In the genomic region with DNA sequence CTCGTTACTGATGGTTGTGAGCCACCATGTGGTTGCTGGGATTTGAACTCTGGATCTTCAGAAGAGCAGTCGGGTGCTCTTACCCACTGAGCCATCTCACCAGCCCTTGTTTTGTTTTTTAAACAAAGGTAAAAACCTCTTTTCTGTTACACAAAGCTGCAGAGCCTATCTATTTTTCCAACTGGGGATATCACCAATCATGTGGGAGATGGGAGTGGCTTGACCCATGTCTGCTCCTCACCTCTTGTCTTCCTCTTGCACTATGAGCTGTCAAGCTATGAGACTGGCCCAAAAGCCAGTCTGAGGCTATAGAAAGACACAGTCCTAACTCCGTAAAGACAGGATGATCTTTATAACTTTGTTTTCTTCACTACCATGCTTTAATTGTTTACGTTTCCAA, we compare ENCODE assay signal across 23 mouse cellular contexts. TPM values are rescaled to one million over a fixed set of nuclear protein-coding genes. Genes with fewer than 3 reads are reported as not detected.
DNase-seq lines count a peak whose midpoint lies in the region; ATAC-seq and TF ChIP-seq lines count a peak whose summit lies in the region.
"Had no signal": no experiment of that assay in that cellular context is flagged by ENCODE, and none has a peak within 500 bp of the region (broad histone marks: within the 10 kb centered on the region; RNA-seq: fewer than 3 reads in every experiment).

No protein-coding gene starts in this region.

- DNase-seq in liver, postnatal 0 days: no peak
- DNase-seq in spleen, postnatal 36 days (ENCODE audit: low spot score in 2 of 2): no peak
- no peak for DNase-seq in cerebellum, adult 11 months
- DNase-seq: adrenal gland, adult 2 months; adrenal gland, postnatal 14 days; cerebellum, adult 11-12 months; cerebellum, adult 8-10 months; gastrocnemius, postnatal 10 days; gastrocnemius, postnatal 36 days had no signal

- no peaks in the 10 kb centered on the region for H3K9me3 ChIP-seq in liver, embryonic 12.5 days (replicated peaks)
- H3K9me3 ChIP-seq in liver, postnatal 0 days (ENCODE audit: low read length): no peaks in the 10 kb centered on the region
- H3K9me3 ChIP-seq in liver, embryonic 15.5 days (replicated peaks): no peaks in the 10 kb centered on the region
- H3K9me3 ChIP-seq: embryonic facial prominence, embryonic 12.5 days; embryonic facial prominence, embryonic 15.5 days; forebrain, embryonic 10.5 days; forebrain, embryonic 13.5 days; hindbrain, embryonic 12.5 days; hindbrain, embryonic 15.5 days had no signal

- no peak overlapping the region for H3K4me3 ChIP-seq in liver, embryonic 12.5 days
- H3K4me3 ChIP-seq in liver, postnatal 0 days (ENCODE audit: low read depth, low read length): no peak overlapping the region
- no peak overlapping the region for H3K4me3 ChIP-seq in liver, embryonic 15.5 days (replicated peaks)
- H3K4me3 ChIP-seq: embryonic facial prominence, embryonic 12.5 days; embryonic facial prominence, embryonic 15.5 days; erythroblast, embryonic 14.5 days; forebrain, embryonic 10.5 days; forebrain, embryonic 13.5 days; hindbrain, embryonic 12.5 days; hindbrain, embryonic 15.5 days had no signal

- H3K27me3 ChIP-seq in liver, embryonic 12.5 days (replicated peaks): peaks cover 8% of the 10 kb centered on the region
- 0 out of 2 replicates have a peak, but pooled peaks cover 6% of the 10 kb centered on the region for H3K27me3 ChIP-seq in liver, postnatal 0 days (ENCODE audit: insufficient read depth, low read length)
- peaks cover 19% of the 10 kb centered on the region for H3K27me3 ChIP-seq in liver, embryonic 15.5 days
- H3K27me3 ChIP-seq: hindbrain, embryonic 15.5 days had no signal

- 63% methylated on average over 4 of the region's 4 CpGs for WGBS in liver, embryonic 12.5 days (ENCODE audit: insufficient replicate concordance)
- WGBS in liver, postnatal 0 days (ENCODE audit: insufficient replicate concordance): 78% methylated on average over 4 of the region's 4 CpGs
- 69% methylated on average over 4 of the region's 4 CpGs for WGBS in liver, embryonic 15.5 days (ENCODE audit: insufficient replicate concordance)

- TF ChIP-seq EP300 in liver, postnatal 0 days (IDR thresholded peaks at IDR 0.05; ENCODE audit: low read depth): no peak

- no peak overlapping the region for H3K9ac ChIP-seq in liver, embryonic 12.5 days
- no peak overlapping the region for H3K9ac ChIP-seq in liver, postnatal 0 days (replicated peaks)
- H3K9ac ChIP-seq in liver, embryonic 15.5 days: no peak overlapping the region
- H3K9ac ChIP-seq: embryonic facial prominence, embryonic 12.5 days; embryonic facial prominence, embryonic 15.5 days; forebrain, embryonic 13.5 days; hindbrain, embryonic 12.5 days; hindbrain, embryonic 15.5 days had no signal

- peak; percentile 66 for ATAC-seq in liver, embryonic 12.5 days
- no peak for ATAC-seq in liver, postnatal 0 days
- ATAC-seq in erythroid progenitor cell, adult 5-6 weeks (replicated peaks; ENCODE audit: low FRiP score, poor library complexity, severe bottlenecking): peak; percentile 63; the same call in 1 of the 2 replicates
- peak; percentile 65 for ATAC-seq in liver, embryonic 15.5 days (ENCODE audit: insufficient read depth)
- ATAC-seq: CD4-positive, CD25-positive, alpha-beta regulatory T cell, adult 4 months; forebrain, embryonic 13.5 days; forebrain, embryonic 16.5 days; Patski had no signal

- H3K27ac ChIP-seq in liver, embryonic 12.5 days: no peak overlapping the region
- no peak overlapping the region for H3K27ac ChIP-seq in liver, postnatal 0 days (ENCODE audit: low read depth)
- no peak overlapping the region for H3K27ac ChIP-seq in liver, embryonic 15.5 days (replicated peaks)
- H3K27ac ChIP-seq: embryonic facial prominence, embryonic 12.5 days; embryonic facial prominence, embryonic 15.5 days; forebrain, embryonic 10.5 days; forebrain, embryonic 13.5 days; hindbrain, embryonic 12.5 days; hindbrain, embryonic 15.5 days had no signal

- H3K4me1 ChIP-seq in liver, embryonic 12.5 days: peaks cover 25% of the 10 kb centered on the region
- H3K4me1 ChIP-seq in liver, postnatal 0 days (ENCODE audit: insufficient read depth): no peaks in the 10 kb centered on the region
- H3K4me1 ChIP-seq in liver, embryonic 15.5 days (replicated peaks): peaks cover 26% of the 10 kb centered on the region
- H3K4me1 ChIP-seq: embryonic facial prominence, embryonic 12.5 days; embryonic facial prominence, embryonic 15.5 days; forebrain, embryonic 10.5 days; forebrain, embryonic 13.5 days; hindbrain, embryonic 12.5 days; hindbrain, embryonic 15.5 days had no signal

- no peak for TF ChIP-seq CTCF in liver, postnatal 0 days (IDR thresholded peaks at IDR 0.05; ENCODE audit: low read depth)

- H3K4me2 ChIP-seq in liver, embryonic 12.5 days: no peak overlapping the region
- no peak overlapping the region for H3K4me2 ChIP-seq in liver, postnatal 0 days (ENCODE audit: low read depth, low read length)
- no peak overlapping the region for H3K4me2 ChIP-seq in liver, embryonic 15.5 days
- H3K4me2 ChIP-seq: embryonic facial prominence, embryonic 12.5 days; embryonic facial prominence, embryonic 15.5 days; forebrain, embryonic 13.5 days; heart, embryonic 11.5 days; hindbrain, embryonic 12.5 days; hindbrain, embryonic 15.5 days had no signal

- H3K36me3 ChIP-seq in liver, embryonic 12.5 days: no peaks in the 10 kb centered on the region
- H3K36me3 ChIP-seq in liver, postnatal 0 days (replicated peaks; ENCODE audit: insufficient read depth, low read length): no peaks in the 10 kb centered on the region
- H3K36me3 ChIP-seq in liver, embryonic 15.5 days (replicated peaks): no peaks in the 10 kb centered on the region
- H3K36me3 ChIP-seq: embryonic facial prominence, embryonic 12.5 days; embryonic facial prominence, embryonic 15.5 days; forebrain, embryonic 10.5 days; hindbrain, embryonic 12.5 days; hindbrain, embryonic 15.5 days had no signal

RNA-seq across cellular contexts. Expression of a gene that starts 8.0 kb away (rescaled TPM):
- 83.5 and 94.6 TPM in 2 replicates for polyA plus RNA-seq in liver, embryonic 12.5 days (2016; fragmentation: Nextera tagmentation; extraction: Ambion mirVana)
- polyA plus RNA-seq in liver, postnatal 0 days (2015; fragmentation: Nextera tagmentation; extraction: Ambion mirVana): 11.9 and 14.8 TPM in 2 replicates
- 651 and 669 TPM in 2 replicates for total RNA-seq in erythroid progenitor cell, adult 5-6 weeks (2015; ENCODE audit: low replicate concordance)
- total RNA-seq in erythroid progenitor cell, adult 5-6 weeks (2017; ENCODE audit: low replicate concordance): 1,485 and 1,588 TPM in 2 replicates
- 58.9 and 69.2 TPM in 2 replicates for polyA plus RNA-seq in liver, embryonic 15.5 days (2015; fragmentation: Nextera tagmentation; extraction: Ambion mirVana)

RNA-seq across cellular contexts. Expression of a gene that starts 47.0 kb away (rescaled TPM):
- polyA plus RNA-seq in liver, embryonic 12.5 days (2016; fragmentation: Nextera tagmentation; extraction: Ambion mirVana): 99.2 and 101 TPM in 2 replicates
- 92.5 and 92.7 TPM in 2 replicates for polyA plus RNA-seq in liver, postnatal 0 days (2015; fragmentation: Nextera tagmentation; extraction: Ambion mirVana)
- total RNA-seq in erythroid progenitor cell, adult 5-6 weeks (2015; ENCODE audit: low replicate concordance): 28.5 and 66.0 TPM in 2 replicates
- total RNA-seq in erythroid progenitor cell, adult 5-6 weeks (2017; ENCODE audit: low replicate concordance): 24.4 and 42.7 TPM in 2 replicates
- 76.7 and 80.3 TPM in 2 replicates for polyA plus RNA-seq in liver, embryonic 15.5 days (2015; fragmentation: Nextera tagmentation; extraction: Ambion mirVana)

RNA-seq across cellular contexts. Expression of a gene that starts 47.0 kb away (rescaled TPM):
- 30.7 and 31.3 TPM in 2 replicates for polyA plus RNA-seq in liver, embryonic 12.5 days (2016; fragmentation: Nextera tagmentation; extraction: Ambion mirVana)
- 14.9 and 16.2 TPM in 2 replicates for polyA plus RNA-seq in liver, postnatal 0 days (2015; fragmentation: Nextera tagmentation; extraction: Ambion mirVana)
- 51.9 and 77.1 TPM in 2 replicates for total RNA-seq in erythroid progenitor cell, adult 5-6 weeks (2015; ENCODE audit: low replicate concordance)
- total RNA-seq in erythroid progenitor cell, adult 5-6 weeks (2017; ENCODE audit: low replicate concordance): 21.3 and 47.2 TPM in 2 replicates
- 25.2 and 25.3 TPM in 2 replicates for polyA plus RNA-seq in liver, embryonic 15.5 days (2015; fragmentation: Nextera tagmentation; extraction: Ambion mirVana)
